ENCODE assay signal across 8 mouse cellular contexts in genomic region chr5:148399660-148400443, GRCm38 (mm10). TPM values are rescaled to one million over a fixed set of nuclear protein-coding genes. Genes with fewer than 3 reads are reported as not detected.
A peak's percentile ranks its signal among the peaks of the same experiment; 100 is the strongest.
DNase-seq lines count a peak whose midpoint lies in the region; ATAC-seq and TF ChIP-seq lines count a peak whose summit lies in the region.

Slc7a1 (minus strand) TSS chr5:148399904.

- peak within 1 kb of the TSS; percentile 85 for H3K27ac ChIP-seq in forebrain, postnatal 0 days (ENCODE audit: low read depth, low read length)
- peak within 1 kb of the TSS; percentile 54 for H3K27ac ChIP-seq in lung, embryonic 16.5 days (ENCODE audit: low read length)

- H3K9me3 ChIP-seq in G1E (replicated peaks): no peaks in the 10 kb centered on the region
- H3K9me3 ChIP-seq in forebrain, postnatal 0 days (ENCODE audit: low read length): no peaks in the 10 kb centered on the region
- no peaks in the 10 kb centered on the region for H3K9me3 ChIP-seq in lung, embryonic 16.5 days (ENCODE audit: control insufficient read depth, low read length)

- 2% methylated on average over 52 of the region's 52 CpGs for whole genome bisulfite sequencing in forebrain, postnatal 0 days
- WGBS in lung, embryonic 16.5 days: 3% methylated on average over 35 of the region's 52 CpGs

- peak within 1 kb of the TSS; percentile 88 for H3K9ac ChIP-seq in forebrain, postnatal 0 days
- H3K9ac ChIP-seq in lung, embryonic 16.5 days (ENCODE audit: low read length): peak within 1 kb of the TSS; percentile 68

- H3K27me3 ChIP-seq in G1E (ENCODE audit: insufficient read depth, low read length): no peaks in the 10 kb centered on the region; the same call in 1 of the 2 replicates
- no peaks in the 10 kb centered on the region for H3K27me3 ChIP-seq in forebrain, postnatal 0 days (ENCODE audit: insufficient read depth, low read length)
- peaks cover 6% of the 10 kb centered on the region; the same call in 1 of the 2 replicates for H3K27me3 ChIP-seq in lung, embryonic 16.5 days (ENCODE audit: control insufficient read depth, insufficient read depth, low read depth, low read length)

- H3K4me1 ChIP-seq in G1E (ENCODE audit: insufficient read depth, low read depth, low read length): peaks cover 36% of the 10 kb centered on the region
- H3K4me1 ChIP-seq in forebrain, postnatal 0 days (ENCODE audit: insufficient read depth): peaks cover 4% of the 10 kb centered on the region; the same call in 1 of the 2 replicates
- peaks cover 3% of the 10 kb centered on the region; the same call in 1 of the 2 replicates for H3K4me1 ChIP-seq in lung, embryonic 16.5 days (replicated peaks; ENCODE audit: control insufficient read depth, insufficient read depth, low read length)

- H3K36me3 ChIP-seq in G1E (replicated peaks): peaks cover 29% of the 10 kb centered on the region
- no peaks in the 10 kb centered on the region for H3K36me3 ChIP-seq in forebrain, postnatal 0 days (ENCODE audit: insufficient read depth)
- no peaks in the 10 kb centered on the region for H3K36me3 ChIP-seq in lung, embryonic 16.5 days (ENCODE audit: control insufficient read depth, insufficient read depth, low read length)

- peak within 1 kb of the TSS; percentile 99 for H3K4me3 ChIP-seq in G1E (ENCODE audit: low read depth, low read length)
- peak within 1 kb of the TSS; percentile 77 for H3K4me3 ChIP-seq in forebrain, postnatal 0 days (ENCODE audit: low read depth, low read length)
- H3K4me3 ChIP-seq in lung, embryonic 16.5 days (ENCODE audit: low read length): peak within 1 kb of the TSS; percentile 78

- peak within 1 kb of the TSS; percentile 86 for H3K4me2 ChIP-seq in forebrain, postnatal 0 days (ENCODE audit: low read depth)
- H3K4me2 ChIP-seq in lung, embryonic 16.5 days (ENCODE audit: low read depth, low read length): peak within 1 kb of the TSS; percentile 92

- peak; percentile 62 for ATAC-seq in G1E (ENCODE audit: extremely low read depth, insufficient number of reproducible peaks, low FRiP score, poor library complexity, severe bottlenecking)
- peak; percentile 94 for ATAC-seq in forebrain, postnatal 0 days
- ATAC-seq in lung, embryonic 16.5 days (ENCODE audit: low read depth): peak; percentile 96

- peak; percentile 94 for DNase-seq in G1E (ENCODE audit: low spot score)
- peak; percentile 92 for DNase-seq in cerebellum, adult 18-20 months
- peak; percentile 90 for DNase-seq in forebrain, postnatal 0 days
- DNase-seq in heart, postnatal 4 days: peak; percentile 90
- DNase-seq in layer of hippocampus, adult 9-10 months (ENCODE audit: low spot score): peak; percentile 51
- DNase-seq in ovary, postnatal 10 days (ENCODE audit: low spot score): peak; percentile 72
- DNase-seq in thymus, postnatal 10 days (ENCODE audit: low spot score in 2 of 2): peak; percentile 88

- no peak for TF ChIP-seq CTCF in G1E (IDR thresholded peaks at IDR 0.05; ENCODE audit: low read depth, low read length)
- no peak for TF ChIP-seq CTCF in forebrain, postnatal 0 days (IDR thresholded peaks at IDR 0.05; ENCODE audit: low read depth)

RNA-seq across cellular contexts. Expression of gene Slc7a1, which starts in this region (rescaled TPM):
- 86.4 and 102 TPM in 2 replicates for total RNA-seq in G1E (2014; fragmentation: Nextera tagmentation)
- total RNA-seq in G1E (2017): 15.6 and 20.2 TPM in 2 replicates
- 42.2 and 44.5 TPM in 2 replicates for polyA plus RNA-seq in G1E (2012)
- 31.9 and 52.2 TPM in 2 replicates for total RNA-seq in forebrain, postnatal 0 days (2014; rRNA removed)
- polyA plus RNA-seq in forebrain, postnatal 0 days (2015; fragmentation: Nextera tagmentation; extraction: Ambion mirVana): 28.0 and 44.0 TPM in 2 replicates
- 10 to 100 TPM; 32.6 to 34.6 TPM for total RNA-seq in heart, postnatal 4 days (2021)
- polyA plus RNA-seq in lung, embryonic 16.5 days (2015; fragmentation: Nextera tagmentation; extraction: Ambion mirVana): 11.9 and 12.9 TPM in 2 replicates

Comparison
In these comparisons a context has a peak if more than half of its experiments do, and no peak if none do; other contexts are left out.
1. Peak in every context shown above with its lines: DNase-seq, ATAC-seq, H3K4me3 ChIP-seq and H3K27ac ChIP-seq.